Mouse (Mus musculus) ES-E14 (cell line): ENCODE data around the gene Tas2r125. TPM values are rescaled to one million over a fixed set of nuclear protein-coding genes. Genes with fewer than 3 reads are reported as not detected.
"Not testable (repeated sequence)": the region's sequence is repeated elsewhere in the genome, so short reads cannot be mapped to it uniquely, and the experiment has no call there.

Experiments
- DNase-seq: peaks from one replicate; pipeline ENCODE4 v3.0.0-alpha.2; 2013; ENCODE audit warnings: low read depth, low spot score
- H3K27ac ChIP-seq: 2 replicates; pipeline ENCODE4 v1.5.1; 2012; ENCODE audit warnings: low read depth, mild to moderate bottlenecking, low read length, moderate library complexity, mixed read lengths; ENCODE audit not compliant: poor library complexity, insufficient read depth, severe bottlenecking
- H3K36me3 ChIP-seq: 2 replicates; pipeline ENCODE4 v1.6.1; 2012; ENCODE audit warnings: mild to moderate bottlenecking, low read length, moderate library complexity, mixed read lengths; ENCODE audit not compliant: control insufficient read depth, poor library complexity, insufficient read depth, severe bottlenecking
- H3K4me1 ChIP-seq, 2 experiments: fragments of 150-350 bp in 1 of 2; sonication (generic) in 1 of 2; 2 replicates each; pipeline ENCODE4 v1.6.1; 2012; ENCODE audit warnings: low read length in 2 of 2, mild to moderate bottlenecking in 1 of 2, mixed read lengths in 1 of 2; ENCODE audit not compliant: control insufficient read depth in 2 of 2, insufficient read depth in 2 of 2, poor library complexity in 1 of 2
- H3K4me3 ChIP-seq, 2 experiments: fragments of 150-350 bp in 1 of 2; sonication (generic) in 1 of 2; 2 replicates each; pipeline ENCODE4 v1.5.1; 2012; ENCODE audit warnings: low read length in 2 of 2, low read depth in 1 of 2, mild to moderate bottlenecking in 1 of 2, mixed read lengths in 1 of 2; ENCODE audit not compliant: insufficient read depth in 1 of 2, poor library complexity in 1 of 2, severe bottlenecking in 1 of 2
- H3K9ac ChIP-seq: 2 replicates; pipeline ENCODE4 v1.6.1; 2012; ENCODE audit warnings: low read depth, mild to moderate bottlenecking, low read length, mixed read lengths; ENCODE audit not compliant: poor library complexity, insufficient read depth, severe bottlenecking
- H3K9me3 ChIP-seq: fragments of 150-350 bp; sonication (generic); 2 replicates; pipeline ENCODE4 v1.6.1; 2012; ENCODE audit warnings: low read depth, mild to moderate bottlenecking, low read length; ENCODE audit not compliant: control insufficient read depth, insufficient read depth
- CHD2 ChIP-seq: IDR thresholded peaks from 2 replicates; pipeline ENCODE4 v1.6.1; 2014; ENCODE audit warnings: mild to moderate bottlenecking, low read depth, low read length, inconsistent platforms
- HCFC1 ChIP-seq: IDR thresholded peaks from 2 replicates; pipeline ENCODE4 v1.6.1; 2012; ENCODE audit warnings: low read length, inconsistent platforms, borderline replicate concordance; ENCODE audit not compliant: insufficient read depth
- MAFK ChIP-seq: IDR thresholded peaks from 2 replicates; pipeline ENCODE4 v1.6.1; 2014; ENCODE audit warnings: mild to moderate bottlenecking, low read depth, low read length, inconsistent platforms; ENCODE audit not compliant: insufficient read depth
- ZC3H11A ChIP-seq: IDR thresholded peaks from 2 replicates; pipeline ENCODE4 v1.6.1; 2012; ENCODE audit warnings: low read depth, mild to moderate bottlenecking, inconsistent platforms, low read length, borderline replicate concordance
- ZNF384 ChIP-seq: IDR thresholded peaks from 2 replicates; pipeline ENCODE4 v1.6.1; 2012; ENCODE audit warnings: low read depth, low read length, inconsistent platforms
- in situ Hi-C, 2 experiments: fragments of 600-800 bp; cut with MboI; formaldehyde crosslinking; loops; one replicate each; pipeline ENCODE4 v1.15.1; 2025; ENCODE audit warnings: low sequenced_read_pairs in 2 of 2, inconsistent platforms in 1 of 2; ENCODE audit not compliant: unreplicated experiment in 2 of 2
- total RNA-seq: library from RNA; depleted of rRNA; stranded (reverse); fragments of 300-350 nt; gene quantifications from 2 replicates; pipeline ENCODE4 v1.2.3, GENCODE M21; 2012; rRNA removed

The Tas2r125 gene
- not detected in 2 replicates for total RNA-seq

DNA sequence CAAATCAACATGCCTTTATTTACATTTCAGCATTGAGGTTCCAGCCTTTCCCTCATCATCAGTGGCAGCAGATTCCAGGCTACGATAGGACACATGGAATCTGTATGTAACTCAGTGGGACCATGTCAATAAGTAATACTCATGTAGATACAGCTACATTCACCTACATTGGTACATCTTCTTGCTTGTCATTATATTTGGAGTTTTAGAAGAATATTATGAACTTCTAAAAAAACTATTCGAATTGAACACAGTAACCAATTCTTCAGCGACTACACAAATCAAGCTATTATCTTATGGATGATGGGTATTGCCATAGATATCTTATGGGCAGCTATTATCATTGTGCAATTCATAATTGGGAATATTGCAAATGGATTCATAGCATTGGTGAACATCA, at the start of gene Tas2r125:
TSS of gene Tas2r125 (plus strand) at position 301 of the 400 bp plus-strand sequence.
- no peak within 1 kb of the TSS for H3K9ac ChIP-seq
- H3K27ac ChIP-seq, result no peak within 1 kb of the TSS
- H3K4me3 ChIP-seq, result no peak within 1 kb of the TSS
- no peaks in the 10 kb centered on the region for H3K4me1 ChIP-seq
- TF ChIP-seq ZC3H11A (no peak), ZNF384 (no peak), CHD2 (no peak), HCFC1 (no peak), MAFK (no peak)
- no peaks in the 10 kb centered on the region for H3K9me3 ChIP-seq
- H3K36me3 ChIP-seq, result no peaks in the 10 kb centered on the region
- no peak for DNase-seq
- in situ Hi-C loops, result no loop called here

DNA sequence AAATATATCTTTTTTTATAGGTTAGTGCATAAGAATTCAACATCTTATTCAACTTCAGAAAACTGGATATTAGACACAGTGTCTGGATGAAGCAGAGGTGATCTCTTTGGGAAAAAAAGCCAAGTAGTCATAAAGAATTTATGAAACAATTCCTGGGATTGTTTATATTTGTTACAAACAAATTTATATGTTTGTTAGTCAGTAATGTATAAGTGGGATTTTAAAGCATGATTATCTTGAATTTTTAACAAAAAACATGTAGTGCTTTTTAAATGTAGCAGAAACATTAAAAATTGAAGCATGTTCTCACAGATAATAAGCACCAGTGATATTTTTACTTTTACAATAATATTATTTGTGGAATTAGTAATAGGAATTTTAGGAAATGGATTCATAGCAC, 41.7 kb upstream of the Tas2r125 start, which contains the start of gene Tas2r110:
TSS of gene Tas2r110 (plus strand) at position 301 of the 400 bp plus-strand sequence.
- H3K4me1 ChIP-seq, result no peaks in the 10 kb centered on the region
- H3K9ac ChIP-seq, result no peak within 1 kb of the TSS
- H3K4me3 ChIP-seq, result no peak within 1 kb of the TSS
- H3K27ac ChIP-seq, result no peak within 1 kb of the TSS
- in situ Hi-C loops, result no loop called here
- H3K36me3 ChIP-seq, result no peaks in the 10 kb centered on the region
- DNase-seq, result no peak
- H3K9me3 ChIP-seq, result no peaks in the 10 kb centered on the region
- TF ChIP-seq MAFK (no peak), HCFC1 (no peak), CHD2 (no peak), ZC3H11A (no peak), ZNF384 (no peak)

DNA sequence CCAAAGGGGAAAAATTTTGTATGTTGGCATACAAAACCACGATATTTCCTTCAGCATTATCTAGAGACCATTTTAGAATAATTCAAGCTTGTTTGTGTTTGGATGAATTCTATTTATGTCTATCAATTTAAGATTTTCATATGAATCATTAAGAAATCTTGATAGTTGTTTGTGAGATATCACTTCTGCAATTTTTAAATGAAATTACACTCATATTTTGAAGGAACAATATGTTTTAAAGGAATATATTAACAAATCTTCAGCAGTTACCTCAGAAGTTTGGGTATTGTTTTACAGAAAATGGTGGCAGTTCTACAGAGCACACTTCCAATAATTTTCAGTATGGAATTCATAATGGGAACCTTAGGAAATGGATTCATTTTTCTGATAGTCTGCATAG, 16.7 kb upstream of the Tas2r125 start, which contains the start of gene Tas2r113:
TSS of gene Tas2r113 (plus strand) at position 301 of the 400 bp plus-strand sequence.
- in situ Hi-C loops, result no loop called here
- TF ChIP-seq MAFK, result no peak
- TF ChIP-seq ZNF384, result no peak
- no peak for TF ChIP-seq CHD2
- TF ChIP-seq HCFC1, result no peak
- no peak for TF ChIP-seq ZC3H11A

DNA sequence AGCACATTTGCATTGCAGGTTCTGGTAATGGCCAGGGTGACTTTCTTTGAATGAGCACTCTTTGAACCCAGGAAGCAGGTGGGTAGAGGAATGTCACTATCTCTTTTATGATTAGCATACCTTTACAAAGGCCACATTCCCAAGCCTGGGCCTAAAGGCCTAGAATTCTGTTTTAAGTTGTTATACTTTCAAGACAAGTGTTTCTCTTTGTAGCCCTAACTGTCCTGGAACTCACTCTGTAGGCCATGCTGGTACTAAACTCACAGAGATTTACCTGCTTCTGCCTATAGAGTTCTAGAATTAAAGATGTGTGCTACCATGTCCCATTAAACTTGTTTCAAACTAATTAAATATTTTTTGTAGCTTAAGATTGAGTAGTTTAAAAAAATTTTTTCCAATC, 31.9 kb downstream of the Tas2r125 start:
- in situ Hi-C loops, DNase-seq, H3K27ac ChIP-seq, H3K9ac ChIP-seq, H3K36me3 ChIP-seq, H3K4me1 ChIP-seq, H3K4me3 ChIP-seq, H3K9me3 ChIP-seq: not testable (repeated sequence)

More for the DNA sequence above, 16.7 kb upstream of the Tas2r125 start, which contains the start of gene Tas2r113:
- H3K4me3 ChIP-seq, result no peak within 1 kb of the TSS
- no peaks in the 10 kb centered on the region for H3K4me1 ChIP-seq
- no peak within 1 kb of the TSS for H3K9ac ChIP-seq
- H3K36me3 ChIP-seq, result no peaks in the 10 kb centered on the region
- no peak within 1 kb of the TSS for H3K27ac ChIP-seq
- H3K9me3 ChIP-seq, result no peaks in the 10 kb centered on the region
- DNase-seq, result no peak

- no peak for DNase-seq
- no peak within 1 kb of the TSS for H3K27ac ChIP-seq
- no peak within 1 kb of the TSS for H3K9ac ChIP-seq
- in situ Hi-C loops, result no loop called here
- H3K4me1 ChIP-seq, result no peaks in the 10 kb centered on the region
- no peak within 1 kb of the TSS for H3K4me3 ChIP-seq
- no peaks in the 10 kb centered on the region for H3K9me3 ChIP-seq
- TF ChIP-seq HCFC1, result no peak
- TF ChIP-seq ZNF384, result no peak
- TF ChIP-seq CHD2, result no peak
- no peaks in the 10 kb centered on the region for H3K36me3 ChIP-seq
Observed at GRCm38 (mm10) chr6:132950802-132951201, 41.4 kb downstream of the Tas2r125 start, which contains the start of gene Tas2r129. TSS of gene Tas2r129 (plus strand) at chr6:132951102.
